Mouse (Mus musculus) adrenal gland, postnatal 25 days (tissue): ENCODE data around the gene Ace2. TPM values are rescaled to one million over a fixed set of nuclear protein-coding genes. Genes with fewer than 3 reads are reported as not detected.

Experiments
- DNase-seq: peaks from one replicate; pipeline ENCODE4 v3.0.0; 2021; ENCODE audit warnings: mixed read lengths
- long read RNA-seq: library from polyadenylated mRNA; stranded (forward); transcript quantifications from one replicate; pipeline ENCODE4 v2.0.0, GENCODE M21; 2021
- total RNA-seq: library from RNA; stranded (reverse); gene quantifications from 2 replicates; pipeline ENCODE4 v1.2.3, GENCODE M21; 2021

Gene Ace2
- 10.9 and 15.9 TPM in 2 replicates for total RNA-seq
- long read RNA-seq, transcript Ace2-201 (18 exons, 3,422 nt) = major isoform, 11 of 22 reads
- long read RNA-seq, partial matches to known transcripts = 9 of 22 reads
- long read RNA-seq, other reads (novel, unspliced or antisense) = 2 of 22 reads

DNA sequence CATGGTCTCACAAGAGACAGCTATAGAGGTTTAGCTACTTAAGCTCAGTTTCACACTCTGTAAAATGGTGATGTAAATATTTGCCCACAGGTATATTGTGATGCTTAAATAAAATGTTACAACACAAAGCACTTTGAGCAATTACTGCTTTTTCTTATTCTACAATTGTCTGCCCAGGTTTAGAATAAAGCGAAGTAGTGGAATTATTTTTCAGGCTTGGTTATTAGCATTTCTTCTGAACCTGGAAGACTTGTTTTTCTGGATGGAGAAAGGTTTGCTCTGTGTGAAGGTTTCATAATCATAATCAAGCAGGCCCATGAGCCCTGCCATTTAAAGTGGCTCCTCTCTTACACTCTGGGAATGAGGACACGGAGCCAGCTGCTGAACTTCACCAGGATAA is at the start of gene Ace2:
Gene Ace2 (plus strand): TSS at position 301 of the 400 bp plus-strand sequence.
- DNase-seq = no peak

DNA sequence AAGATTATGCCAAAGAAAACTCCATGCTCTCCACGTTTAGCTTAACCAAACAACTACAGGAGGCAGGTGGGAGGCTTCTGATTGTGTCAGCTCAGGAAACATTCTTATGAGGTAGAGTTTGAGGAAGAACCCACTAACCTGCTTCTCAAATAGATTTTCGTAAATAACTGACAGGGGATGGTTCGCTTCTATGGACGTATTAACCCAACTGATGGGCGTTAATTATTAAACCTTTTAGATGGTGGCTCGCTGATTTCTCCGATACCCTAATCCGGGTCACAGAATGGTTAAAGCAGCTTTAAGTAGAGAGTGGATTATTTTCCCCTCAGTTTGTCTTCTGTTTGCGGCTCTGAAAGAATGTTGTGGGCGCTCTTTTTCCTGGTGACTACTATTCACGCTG is 49.2 kb upstream of the Ace2 start:
- DNase-seq = no peak

DNA sequence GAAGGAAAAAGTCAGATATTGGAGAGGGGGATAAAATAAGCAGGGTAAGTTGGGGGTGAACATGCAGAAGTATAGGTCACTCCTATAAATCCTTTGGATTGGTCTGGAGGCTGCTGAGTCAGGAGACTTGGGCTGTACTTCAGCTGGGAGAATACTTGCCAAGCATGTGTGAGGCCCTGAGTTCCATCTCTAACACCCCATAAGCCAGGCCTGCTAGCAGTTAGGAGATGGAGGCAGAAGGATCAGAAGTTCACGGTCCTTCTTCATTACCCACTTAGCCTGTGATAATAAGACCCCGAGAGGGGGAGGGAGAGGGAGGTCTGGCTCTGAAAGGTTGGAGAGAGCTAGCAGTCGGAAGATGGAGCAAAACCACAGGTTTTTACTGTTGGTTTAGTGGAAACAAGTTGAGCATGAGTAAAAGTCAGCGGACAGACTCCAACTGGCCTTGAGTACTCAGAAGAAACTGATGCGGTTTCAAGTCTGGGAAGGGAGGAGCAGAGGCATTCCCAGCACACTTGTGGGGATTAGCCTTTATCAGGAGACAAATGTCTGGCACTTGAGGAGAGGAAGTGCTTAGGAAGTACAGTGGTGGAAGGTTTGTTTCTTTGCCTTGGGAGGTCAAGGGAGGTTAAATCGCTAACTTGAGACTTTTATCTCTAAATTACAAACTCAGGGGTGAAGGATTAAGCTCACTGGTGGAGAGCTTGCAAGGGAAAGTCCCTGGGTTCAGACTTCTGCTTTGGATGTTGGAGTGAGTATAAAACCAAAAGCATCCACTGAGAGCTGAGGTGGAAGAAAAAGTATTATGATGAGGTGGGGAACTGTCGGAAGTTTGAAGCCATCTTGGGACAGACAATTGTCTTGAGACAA is 46.6 kb upstream of the Ace2 start:
- DNase-seq = no peak

DNA sequence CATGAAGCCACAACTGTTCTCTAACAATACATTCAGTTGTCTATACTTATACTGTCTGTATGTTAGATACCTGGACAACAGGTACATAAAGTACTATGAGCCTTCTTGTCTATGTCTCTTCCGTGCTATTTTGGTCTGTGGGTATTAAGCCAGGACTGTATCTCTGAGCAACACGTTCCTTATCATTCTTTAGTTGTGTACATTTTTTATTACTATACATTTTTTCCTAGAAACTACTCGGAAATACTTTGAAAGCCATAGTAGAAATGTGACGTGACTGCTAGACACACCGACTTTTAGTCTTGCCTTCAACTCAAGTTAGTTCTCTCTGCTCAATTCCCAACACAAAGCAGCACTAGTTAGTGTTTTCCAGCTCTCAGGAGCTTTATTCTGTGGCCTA is 45.7 kb upstream of the Ace2 start:
- DNase-seq = no peak

DNA sequence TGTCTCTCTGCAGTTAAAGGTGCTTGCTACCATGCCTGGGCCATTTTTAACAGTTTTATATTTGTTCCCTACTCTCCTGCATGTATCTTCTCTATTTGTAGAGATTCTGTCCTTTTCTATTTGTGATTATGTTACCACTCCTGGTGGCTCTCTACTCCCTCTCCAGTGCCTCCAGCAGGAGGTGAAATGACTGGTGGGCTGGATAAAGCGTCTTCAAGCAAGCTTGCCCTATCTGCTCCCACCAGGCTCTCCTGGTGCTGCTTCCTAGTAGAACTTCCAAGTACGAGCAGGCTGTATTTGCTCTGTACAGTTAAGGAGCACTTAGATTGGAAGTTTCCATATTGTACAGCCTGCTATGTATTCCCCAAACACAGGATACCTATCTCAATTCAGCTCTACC is 43.3 kb upstream of the Ace2 start:
- DNase-seq = no peak

DNA sequence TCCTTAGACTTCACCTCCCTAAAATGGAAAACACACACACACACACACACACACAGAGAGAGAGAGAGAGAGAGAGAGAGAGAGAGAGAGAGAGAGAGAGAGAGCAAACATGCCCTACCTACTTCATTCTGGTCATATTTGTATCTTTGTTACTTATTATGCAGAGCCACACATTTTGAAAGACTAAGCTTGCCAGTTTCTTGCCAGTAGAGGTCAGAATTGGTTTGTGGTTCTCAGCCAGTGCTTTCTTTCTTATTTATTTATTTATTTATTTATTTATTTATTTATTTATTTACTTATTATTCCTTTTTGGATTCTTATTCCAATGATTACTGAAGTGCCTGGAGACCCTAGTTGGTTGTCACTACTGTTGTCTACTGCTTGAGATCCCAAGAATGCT is 37.6 kb upstream of the Ace2 start:
- DNase-seq = no peak

DNA sequence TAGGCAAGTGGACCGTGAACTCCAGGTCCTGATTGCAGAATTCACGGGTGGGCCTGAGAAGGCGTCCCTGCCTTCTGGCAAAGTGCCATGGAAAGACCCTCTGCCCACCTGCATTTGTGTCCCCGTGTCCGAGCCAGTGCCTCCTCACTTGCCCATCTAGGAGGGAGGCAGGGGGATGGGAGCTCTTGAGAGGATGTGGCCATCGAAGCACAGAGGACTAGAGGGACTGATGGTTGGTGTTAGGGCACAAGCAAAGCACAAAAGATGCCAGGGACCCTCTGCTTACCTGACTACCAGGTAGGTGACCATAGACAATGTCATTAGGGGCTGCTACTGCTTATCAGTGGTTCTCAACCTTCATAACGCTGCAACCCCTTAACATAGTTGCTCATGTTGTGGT is 36.9 kb upstream of the Ace2 start:
- no peak for DNase-seq

DNA sequence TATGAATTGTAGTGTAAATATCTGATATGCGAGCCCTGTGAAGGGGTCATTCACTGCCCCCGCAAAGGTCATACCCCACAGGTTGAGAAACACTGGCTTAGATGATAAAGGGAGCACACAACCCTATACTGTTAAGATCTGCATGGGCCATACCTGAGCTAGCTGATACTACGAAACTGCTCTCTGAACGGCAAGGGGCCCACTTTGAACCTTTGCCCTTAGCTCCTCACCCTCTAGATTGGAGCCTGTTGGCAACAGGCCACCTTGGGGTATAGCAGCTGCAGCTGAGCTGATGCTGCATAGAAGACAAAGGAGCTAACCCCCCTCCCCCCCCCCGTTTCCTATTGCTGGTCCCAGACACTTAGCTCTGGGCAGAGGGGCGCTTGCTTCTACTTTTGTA is 36.5 kb upstream of the Ace2 start:
- DNase-seq = no peak

DNA sequence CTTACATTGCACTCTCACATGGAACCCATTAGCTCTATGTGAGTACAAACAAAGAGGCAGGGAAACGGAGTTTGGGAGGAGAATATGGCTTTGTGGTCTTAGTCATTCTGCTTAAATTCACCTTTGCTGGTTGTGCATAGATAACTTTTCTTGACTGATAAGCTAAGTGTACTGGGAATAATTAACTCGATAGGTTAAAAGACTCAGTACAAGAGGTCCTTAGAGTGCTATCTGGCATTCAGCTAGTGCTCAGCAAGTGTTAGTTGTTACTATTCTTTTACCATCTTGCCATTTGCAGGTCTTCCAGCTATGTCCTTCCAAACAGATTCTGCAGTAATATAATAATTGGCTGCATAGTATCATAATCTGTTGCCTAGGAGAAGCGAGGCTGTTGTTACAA is 28.0 kb upstream of the Ace2 start:
- DNase-seq = no peak

DNA sequence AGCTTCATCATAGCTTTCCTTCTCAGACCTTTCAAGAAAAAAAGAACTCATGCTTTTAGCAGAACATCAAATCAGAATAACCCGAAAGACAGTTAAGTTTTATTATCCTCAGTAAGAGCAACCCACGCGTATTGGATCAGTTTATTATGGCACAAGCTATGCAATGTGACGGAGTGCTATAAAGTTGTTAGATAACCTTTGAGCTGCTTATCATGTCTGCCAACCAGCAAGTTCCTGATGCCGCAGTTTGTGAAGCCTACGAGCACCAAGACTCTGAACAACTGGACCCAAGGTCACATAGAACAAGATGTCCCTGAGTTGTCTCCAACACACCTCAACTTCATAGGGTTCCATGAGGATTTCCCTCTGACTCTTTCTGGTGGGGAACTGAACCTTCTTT is 25.4 kb upstream of the Ace2 start:
- no peak for DNase-seq

DNA sequence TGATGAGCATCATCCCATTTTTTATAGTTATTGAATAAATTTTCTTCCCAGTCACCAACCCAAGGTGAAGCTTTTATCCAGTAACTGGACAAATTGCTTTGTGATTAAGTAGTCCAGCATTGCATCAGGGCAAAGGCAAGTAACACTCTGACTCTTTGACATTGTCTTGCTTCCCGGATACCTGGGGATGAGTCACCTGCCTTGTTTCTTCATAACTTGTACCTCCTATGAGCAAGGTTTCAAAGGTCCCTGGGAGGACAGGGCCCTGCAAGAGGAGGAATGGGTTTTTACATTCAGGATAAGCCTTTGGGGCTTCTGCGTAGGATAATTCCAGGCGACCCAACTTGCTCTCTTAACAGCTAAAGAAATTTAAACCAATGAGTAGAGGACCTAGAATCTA is 15.2 kb upstream of the Ace2 start:
- no peak for DNase-seq

DNA sequence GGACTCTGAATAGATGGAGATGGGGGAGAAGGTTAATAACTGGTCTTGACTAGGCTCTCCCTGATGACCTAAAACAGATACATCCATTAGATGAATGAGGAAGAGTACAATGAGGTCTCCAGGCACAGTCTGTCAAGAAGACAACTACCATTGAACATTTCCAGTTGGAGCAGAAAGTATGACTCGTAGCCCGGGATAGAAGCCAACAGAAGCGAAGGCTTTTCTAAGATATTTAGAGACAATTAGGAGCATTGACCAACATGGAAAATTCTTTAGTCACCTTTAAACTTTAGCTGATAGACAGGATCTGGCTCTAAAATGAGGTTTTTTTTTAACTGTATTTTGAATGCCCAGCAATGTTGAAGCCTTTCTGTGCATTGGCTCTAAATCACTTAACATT is 5.6 kb upstream of the Ace2 start:
- no peak for DNase-seq

DNA sequence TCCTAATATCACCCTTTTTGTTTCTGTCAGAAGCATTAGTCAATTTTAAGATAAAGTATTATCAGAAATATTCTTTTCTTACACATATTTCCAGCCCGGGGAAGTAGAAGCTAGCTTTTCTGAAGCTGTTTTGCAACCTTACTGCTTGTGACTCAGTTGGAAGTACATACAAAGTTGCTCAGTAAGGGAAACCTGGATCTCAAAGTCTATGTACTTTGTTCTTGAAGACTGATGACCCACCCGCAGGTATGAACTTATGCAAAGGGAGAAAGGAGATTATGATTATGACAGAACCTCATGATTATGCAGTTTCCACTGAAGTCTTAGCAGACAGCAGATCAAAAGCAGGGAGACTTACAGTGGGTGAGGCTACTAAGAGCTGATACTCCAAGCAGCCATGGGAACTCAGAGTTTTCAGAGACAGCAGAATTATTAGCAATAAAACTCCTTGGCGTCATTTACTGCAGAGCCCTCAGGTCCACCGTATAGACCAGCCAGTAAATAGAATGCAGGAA is 3.8 kb upstream of the Ace2 start:
- no peak for DNase-seq

DNA sequence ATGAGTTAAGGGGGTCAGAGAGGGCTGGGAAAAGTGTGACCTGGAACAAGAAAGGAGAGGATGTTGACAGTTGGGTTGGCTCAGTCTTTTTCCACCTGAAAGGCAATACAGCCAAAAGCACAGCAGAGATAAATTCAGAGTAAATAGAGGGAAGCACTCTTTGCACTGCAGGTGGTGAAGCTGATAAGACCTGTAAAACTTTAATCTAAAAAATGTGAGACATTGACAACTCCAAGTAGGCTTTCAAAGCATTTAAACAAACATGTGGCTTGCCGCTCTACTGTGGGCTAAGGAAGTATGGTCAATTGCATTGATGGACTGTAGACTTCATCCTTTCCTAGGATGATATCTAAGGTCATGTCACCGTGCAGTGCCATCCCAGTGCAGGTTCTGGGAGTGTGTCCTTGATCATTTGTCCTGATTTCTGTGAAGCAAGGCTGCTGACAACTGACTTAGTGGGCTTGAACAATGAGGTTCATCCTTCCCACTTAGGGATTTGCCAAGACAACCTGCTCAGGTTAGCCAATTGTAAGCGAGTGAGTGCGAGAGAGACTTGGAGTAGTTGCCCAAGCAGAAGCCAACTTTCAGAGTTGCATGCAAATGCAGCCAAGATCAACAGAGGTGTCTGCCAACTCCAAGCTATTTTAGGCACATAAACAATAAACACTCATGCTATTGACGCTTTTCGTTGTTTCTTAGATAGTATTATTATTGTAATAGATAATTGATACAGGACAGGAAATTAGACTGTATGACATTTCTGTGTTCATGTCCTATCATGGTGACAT is 6.5 kb downstream of the Ace2 start:
- no peak for DNase-seq

DNA sequence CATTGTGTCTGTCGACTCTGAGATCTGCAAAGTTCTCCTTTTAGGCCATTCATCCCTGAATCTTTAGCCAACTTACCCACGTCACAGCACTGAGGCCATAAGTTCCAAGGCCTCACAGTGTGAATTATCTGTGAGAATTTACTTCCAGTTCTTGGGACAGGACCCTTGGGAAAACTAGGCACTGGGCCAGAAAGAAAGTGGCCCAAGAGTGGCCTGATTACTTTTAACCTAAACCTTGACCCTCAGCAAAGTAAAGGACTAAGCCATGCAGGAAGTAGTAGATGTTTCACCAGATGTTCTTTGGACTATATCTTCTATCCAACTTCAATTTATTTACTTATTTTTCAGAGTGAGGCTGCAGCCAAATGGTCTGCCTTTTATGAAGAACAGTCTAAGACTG is 13.6 kb downstream of the Ace2 start:
- no peak for DNase-seq

DNA sequence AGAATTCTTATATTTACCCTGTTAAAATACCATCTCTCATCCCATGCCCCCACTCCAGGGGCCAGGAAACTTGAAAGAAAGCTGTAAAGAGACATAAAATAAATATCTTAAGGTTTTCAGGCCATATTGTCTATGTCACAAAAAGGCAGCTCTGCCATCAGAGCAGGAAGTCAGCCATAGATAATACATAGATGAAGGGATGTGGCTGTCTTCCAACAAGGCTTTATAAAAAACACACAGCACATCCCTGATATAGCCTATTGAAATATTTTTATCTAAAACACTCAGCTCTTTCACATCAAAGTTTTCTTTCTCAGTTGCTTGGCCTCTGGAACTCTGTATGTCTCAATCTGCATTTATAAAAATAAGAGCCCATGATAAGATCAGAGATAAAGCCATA is 14.5 kb downstream of the Ace2 start:
- DNase-seq = no peak

DNA sequence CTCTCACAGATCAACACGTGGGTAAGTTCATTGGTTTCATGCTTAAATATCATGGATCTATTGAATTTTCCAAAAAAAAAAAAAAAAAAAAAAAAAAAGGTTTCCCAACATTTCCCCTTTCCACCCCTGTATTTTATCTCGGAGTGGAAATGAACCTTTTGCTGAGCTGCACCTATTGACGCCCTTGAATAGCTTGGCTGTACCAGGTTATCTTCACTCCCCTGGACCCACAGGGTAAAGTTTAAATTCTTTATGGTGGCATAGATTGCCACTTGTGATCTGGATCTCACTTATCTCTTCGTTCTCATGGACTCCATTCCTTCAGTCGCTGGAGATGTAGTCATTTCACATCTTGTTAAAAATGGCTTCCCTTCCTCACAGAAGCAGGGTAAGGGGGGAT is 15.5 kb downstream of the Ace2 start:
- DNase-seq = no peak

DNA sequence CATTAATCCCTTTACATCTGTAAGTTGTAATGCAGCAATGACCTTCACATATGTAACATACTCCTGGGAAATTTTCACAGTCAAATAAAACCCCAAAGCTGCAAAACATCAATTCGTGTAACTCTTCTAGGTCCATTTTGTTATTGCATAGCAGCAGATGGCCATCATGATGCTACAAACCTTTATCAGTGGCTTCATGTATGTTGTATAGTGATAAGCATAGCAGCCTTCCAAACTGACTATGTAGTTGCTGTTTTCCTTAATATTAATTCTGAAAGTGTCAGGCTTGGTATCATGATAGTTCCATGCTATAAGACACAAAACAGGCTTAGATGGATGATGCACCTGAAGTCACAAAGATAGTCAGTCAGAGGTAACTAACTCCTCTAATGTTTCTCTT is 25.5 kb downstream of the Ace2 start:
- no peak for DNase-seq

DNA sequence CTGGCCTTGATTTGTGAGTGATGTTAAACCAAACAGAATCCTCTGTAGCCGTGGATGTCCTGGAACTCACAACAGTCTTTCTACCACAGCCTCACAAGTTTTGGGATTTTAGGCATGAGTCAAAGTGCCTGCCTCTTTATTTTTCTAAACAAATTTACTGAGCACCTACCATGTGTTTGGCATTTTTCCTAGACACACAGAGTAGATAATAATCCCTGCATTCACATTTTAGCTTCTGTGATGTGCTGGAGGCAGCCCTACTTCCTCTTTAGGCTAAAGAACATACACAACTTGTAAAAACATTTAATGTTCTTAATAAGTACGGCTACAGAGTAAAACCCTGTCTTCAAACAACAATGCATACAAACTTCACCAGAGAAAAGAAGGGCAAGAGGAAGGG is 31.9 kb downstream of the Ace2 start:
- no peak for DNase-seq

DNA sequence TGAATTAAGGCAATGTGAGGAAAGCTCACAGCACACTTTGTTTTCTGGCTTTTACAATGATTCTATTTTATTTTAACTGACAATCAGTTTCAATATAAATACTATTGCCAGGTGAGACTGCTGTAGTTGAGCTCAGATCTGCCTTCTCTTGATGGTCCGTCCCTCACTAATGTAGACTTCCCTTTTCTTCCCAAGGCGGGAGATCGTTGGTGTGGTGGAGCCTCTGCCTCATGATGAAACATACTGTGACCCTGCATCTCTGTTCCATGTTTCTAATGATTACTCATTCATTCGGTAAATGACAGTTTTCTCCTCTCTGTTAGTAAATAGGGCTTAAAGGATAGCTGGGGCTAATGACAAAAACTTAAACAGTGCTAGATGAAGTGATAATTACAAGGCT is 34.7 kb downstream of the Ace2 start:
- no peak for DNase-seq

DNA sequence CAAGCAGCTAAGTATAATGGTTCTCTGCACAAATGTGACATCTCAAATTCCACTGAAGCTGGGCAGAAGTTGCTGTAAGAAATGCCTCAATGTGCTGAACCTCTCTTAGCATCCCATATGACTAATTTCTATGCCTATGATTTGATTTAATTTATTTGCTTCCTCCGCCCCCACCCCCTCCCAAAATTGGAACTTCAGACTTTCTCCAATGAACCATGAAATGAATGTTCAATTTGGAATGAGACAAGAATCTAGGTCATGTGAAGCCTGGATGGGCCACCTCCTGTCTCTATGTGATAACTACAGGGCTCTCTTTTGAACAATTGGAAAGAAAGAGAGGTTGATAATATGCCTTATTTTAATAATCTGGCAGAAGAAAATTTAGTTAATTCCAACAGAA is 36.2 kb downstream of the Ace2 start:
- no peak for DNase-seq

DNA sequence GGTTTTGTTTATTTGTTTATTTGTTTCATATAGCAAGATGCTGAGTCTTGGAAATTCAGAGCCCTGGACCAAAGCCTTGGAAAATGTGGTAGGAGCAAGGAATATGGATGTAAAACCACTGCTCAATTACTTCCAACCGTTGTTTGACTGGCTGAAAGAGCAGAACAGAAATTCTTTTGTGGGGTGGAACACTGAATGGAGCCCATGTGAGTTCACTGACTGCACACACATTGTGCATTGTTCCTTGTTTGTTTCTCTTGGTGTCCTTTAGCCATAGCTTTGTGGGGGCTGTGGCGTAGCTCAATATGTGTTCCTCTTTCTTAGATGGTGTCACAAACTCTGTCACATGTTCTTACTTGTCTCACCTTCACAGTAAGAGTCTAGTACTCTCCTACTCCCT is 36.6 kb downstream of the Ace2 start:
- DNase-seq = no peak

DNA sequence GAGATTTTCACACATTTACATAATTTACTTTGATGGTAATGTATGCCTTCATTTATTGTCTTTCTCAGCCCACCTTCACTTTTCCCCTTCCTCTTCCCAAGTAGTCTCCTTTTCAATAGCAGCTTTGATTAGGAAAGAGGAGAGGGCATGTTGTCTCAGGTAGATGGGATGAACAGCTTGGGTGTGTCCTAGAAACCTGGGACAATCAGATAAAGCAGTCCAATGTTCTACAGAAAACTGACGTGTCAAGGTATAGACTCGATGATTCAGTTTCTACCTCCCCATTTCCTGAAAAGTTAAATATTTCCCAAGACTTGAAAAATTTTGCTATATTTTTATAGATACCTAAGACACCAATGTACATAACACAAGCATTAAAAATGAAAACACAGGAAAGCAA is 39.7 kb downstream of the Ace2 start:
- DNase-seq = no peak
